Mouse (Mus musculus) stomach, embryonic 15.5 days (tissue): ENCODE results near the gene Oca2. TPM values are rescaled to one million over a fixed set of nuclear protein-coding genes. Genes with fewer than 3 reads are reported as not detected.
A peak's percentile ranks its signal among the peaks of the same experiment; 100 is the strongest.

Experiments used
- ATAC-seq: fragments of 200-750 bp; cut with Nextera tagmentation; 2 replicates; pipeline ENCODE4 v1.8.0; 2017; ENCODE audit warnings: low read depth, moderate number of reproducible peaks, moderate TSS enrichment; ENCODE audit not compliant: insufficient read depth, low FRiP score
- H3K27ac ChIP-seq: fragments of 300-500 bp; sonication (generic); 2 replicates; pipeline ENCODE4 v1.5.1; 2015; ENCODE audit warnings: mild to moderate bottlenecking, inconsistent platforms
- H3K27me3 ChIP-seq: fragments of 300-500 bp; sonication (generic); replicated peaks from 2 replicates; pipeline ENCODE4 v1.6.1; 2015; ENCODE audit warnings: inconsistent platforms
- H3K36me3 ChIP-seq: fragments of 300-500 bp; sonication (generic); 2 replicates; pipeline ENCODE4 v1.6.1; 2015; ENCODE audit warnings: inconsistent platforms
- H3K4me1 ChIP-seq: fragments of 300-500 bp; sonication (generic); 2 replicates; pipeline ENCODE4 v1.6.1; 2015; ENCODE audit warnings: inconsistent platforms
- H3K4me2 ChIP-seq: fragments of 300-500 bp; sonication (generic); 2 replicates; pipeline ENCODE4 v1.6.1; 2015; ENCODE audit warnings: mild to moderate bottlenecking, inconsistent platforms
- H3K4me3 ChIP-seq: fragments of 300-500 bp; sonication (generic); replicated peaks from 2 replicates; pipeline ENCODE4 v1.5.1; 2015; ENCODE audit warnings: inconsistent platforms
- H3K9ac ChIP-seq: fragments of 300-500 bp; sonication (generic); 2 replicates; pipeline ENCODE4 v1.6.1; 2015; ENCODE audit warnings: inconsistent platforms
- H3K9me3 ChIP-seq: fragments of 300-500 bp; sonication (generic); 2 replicates; pipeline ENCODE4 v1.6.1; 2016; ENCODE audit warnings: inconsistent platforms
- WGBS: fragments of 180-500 bp; shearing (Covaris S2); methylation state at CpG from one replicate; pipeline ENCODE4 v1.1.7; 2015; 5-methylcytosine and 5-hydroxymethylcytosine counted together
- polyA plus RNA-seq: library from polyadenylated mRNA; unstranded; fragments of >200 nt; fragmentation: Nextera tagmentation; extraction: Ambion mirVana; gene quantifications from 2 replicates; pipeline ENCODE4 v1.2.1, GENCODE M21; 2015

Oca2 gene
- polyA plus RNA-seq, 1 experiment from 2014 or later, result 0.09 TPM

DNA sequence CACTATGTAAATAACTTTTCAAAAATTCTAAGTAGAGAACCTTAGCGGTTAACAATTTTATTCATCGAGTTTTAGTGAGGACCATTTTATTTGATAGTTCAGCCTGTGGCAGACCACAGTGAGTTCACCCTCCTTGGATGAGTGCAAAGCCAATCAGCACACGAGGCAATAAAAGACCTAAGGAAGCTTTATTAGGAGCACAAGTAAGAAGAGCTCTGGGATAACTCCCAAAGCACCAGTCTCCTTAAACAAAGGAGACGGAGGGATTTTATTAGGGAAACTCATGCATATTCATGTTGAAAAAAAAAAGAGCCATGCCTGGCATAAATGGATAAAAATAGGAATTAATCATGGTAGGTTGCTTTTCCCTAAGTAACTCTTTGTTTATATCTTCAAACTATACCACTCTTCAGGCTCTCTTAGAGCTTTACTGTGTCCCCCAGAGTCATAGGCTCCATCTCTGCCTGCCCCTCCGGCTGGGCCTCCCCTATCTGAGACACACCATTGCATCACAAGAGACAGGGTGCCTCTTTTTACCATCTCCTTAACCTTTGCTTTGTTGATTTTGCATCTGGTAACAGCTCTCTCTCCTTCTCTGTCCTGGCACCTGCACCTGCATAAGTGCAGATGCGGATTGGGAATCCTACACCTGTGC, 178.7 kb downstream of the Oca2 start:
- H3K9me3 ChIP-seq, result no peaks in the 10 kb centered on the region
- H3K4me3 ChIP-seq, result no peak overlapping the region
- 67% methylated on average over 6 of the region's 6 CpGs for WGBS
- no peak overlapping the region for H3K9ac ChIP-seq
- no peak overlapping the region for H3K4me2 ChIP-seq
- no peak overlapping the region for H3K27ac ChIP-seq
- no peaks in the 10 kb centered on the region for H3K4me1 ChIP-seq
- no peaks in the 10 kb centered on the region for H3K36me3 ChIP-seq
- ATAC-seq, result no peak
- no peaks in the 10 kb centered on the region for H3K27me3 ChIP-seq

DNA sequence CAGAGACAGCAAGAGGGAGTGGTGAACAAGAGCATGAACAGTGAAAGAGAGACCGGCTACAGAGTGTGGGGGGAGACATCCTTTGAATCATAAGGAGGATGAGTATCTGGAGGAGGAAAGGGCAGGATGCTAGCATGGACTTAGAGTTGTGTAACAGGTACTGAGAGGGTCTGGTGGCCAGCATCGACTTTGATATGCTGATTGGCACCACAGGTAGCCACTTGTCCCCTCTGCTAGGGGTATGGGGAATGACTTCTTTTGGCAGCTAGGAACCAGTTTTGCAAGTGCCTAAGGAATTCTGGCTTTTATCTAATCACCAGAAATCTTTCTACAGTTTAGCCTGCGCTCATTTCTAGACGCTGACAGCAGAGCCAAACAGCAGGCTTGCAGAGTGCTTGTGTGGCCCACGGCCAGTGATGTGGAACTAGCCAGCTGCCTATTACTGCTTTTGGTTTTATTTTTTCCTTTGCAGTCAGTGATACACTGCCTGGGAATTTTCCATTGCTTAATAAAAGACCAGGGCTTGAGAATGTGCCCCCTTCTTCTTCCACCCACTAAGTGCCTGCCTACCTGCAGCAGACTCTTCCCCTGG, 179.8 kb downstream of the Oca2 start:
- Histone ChIP-seq H3K4me1 (no peaks in the 10 kb centered on the region), H3K4me2 (no peak overlapping the region), H3K27me3 (no peaks in the 10 kb centered on the region), H3K27ac (peak overlapping the region; percentile 31), H3K9me3 (no peaks in the 10 kb centered on the region), H3K4me3 (no peak overlapping the region), H3K36me3 (no peaks in the 10 kb centered on the region), H3K9ac (no peak overlapping the region)
- peak; percentile 31; the same call in 1 of the 2 replicates for ATAC-seq
- WGBS, result 18% methylated on average over 5 of the region's 5 CpGs

DNA sequence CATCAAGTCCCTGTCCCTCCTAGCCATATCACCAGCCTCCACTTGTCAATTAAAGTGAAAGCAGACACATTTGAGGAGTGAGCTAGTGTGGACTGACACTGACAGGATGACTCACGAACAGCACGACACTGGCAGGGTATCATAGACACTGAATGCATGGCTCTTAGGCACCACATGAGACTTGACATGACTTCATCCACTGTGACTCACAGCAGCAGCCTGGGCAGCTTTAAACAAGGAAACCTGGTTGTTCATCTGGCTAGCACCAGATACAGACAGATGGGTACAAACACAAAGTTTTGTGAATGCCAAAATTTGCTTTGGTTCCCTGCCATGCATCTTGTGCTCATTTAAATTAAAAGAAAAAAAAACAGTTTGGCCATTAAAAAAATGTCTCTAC, 182.4 kb downstream of the Oca2 start:
- WGBS, result 68% methylated on average over 2 of the region's 2 CpGs
- Histone ChIP-seq H3K9me3 (no peaks in the 10 kb centered on the region), H3K9ac (no peak overlapping the region), H3K4me3 (no peak overlapping the region), H3K27ac (no peak overlapping the region), H3K4me1 (no peaks in the 10 kb centered on the region), H3K4me2 (no peak overlapping the region), H3K27me3 (no peaks in the 10 kb centered on the region), H3K36me3 (no peaks in the 10 kb centered on the region)
- ATAC-seq, result no peak

GRCm38 (mm10) chr7:56423548-56423947, 184.0 kb downstream of the Oca2 start:
- Histone ChIP-seq H3K4me3 (no peak overlapping the region), H3K27ac (no peak overlapping the region), H3K36me3 (no peaks in the 10 kb centered on the region), H3K9ac (no peak overlapping the region), H3K27me3 (no peaks in the 10 kb centered on the region), H3K4me1 (no peaks in the 10 kb centered on the region), H3K9me3 (no peaks in the 10 kb centered on the region), H3K4me2 (no peak overlapping the region)
- WGBS, result 65% methylated on average over 2 of the region's 2 CpGs
- ATAC-seq, result no peak

GRCm38 (mm10) chr7:56460814-56461520, 221.4 kb downstream of the Oca2 start:
- Histone ChIP-seq H3K27ac (no peak overlapping the region), H3K4me2 (no peak overlapping the region), H3K9ac (no peak overlapping the region), H3K9me3 (no peaks in the 10 kb centered on the region), H3K27me3 (no peaks in the 10 kb centered on the region), H3K4me1 (no peaks in the 10 kb centered on the region), H3K36me3 (no peaks in the 10 kb centered on the region), H3K4me3 (no peak overlapping the region)
- ATAC-seq, result no peak
- WGBS, result 68% methylated on average over 4 of the region's 4 CpGs

GRCm38 (mm10) chr7:56498242-56498641, 258.7 kb downstream of the Oca2 start:
- H3K4me3 ChIP-seq, result no peak overlapping the region
- no peaks in the 10 kb centered on the region for H3K36me3 ChIP-seq
- no peak for ATAC-seq
- H3K4me2 ChIP-seq, result no peak overlapping the region
- H3K27me3 ChIP-seq, result no peaks in the 10 kb centered on the region
- 75% methylated on average over 2 of the region's 2 CpGs for WGBS
- no peak overlapping the region for H3K9ac ChIP-seq
- H3K9me3 ChIP-seq, result no peaks in the 10 kb centered on the region
- H3K27ac ChIP-seq, result no peak overlapping the region
- no peaks in the 10 kb centered on the region for H3K4me1 ChIP-seq

GRCm38 (mm10) chr7:56499319-56499718, 259.8 kb downstream of the Oca2 start:
- H3K27ac ChIP-seq, result no peak overlapping the region
- H3K9ac ChIP-seq, result no peak overlapping the region
- H3K4me3 ChIP-seq, result no peak overlapping the region
- no peaks in the 10 kb centered on the region for H3K36me3 ChIP-seq
- no peaks in the 10 kb centered on the region for H3K4me1 ChIP-seq
- no peak overlapping the region for H3K4me2 ChIP-seq
- H3K27me3 ChIP-seq, result no peaks in the 10 kb centered on the region
- ATAC-seq, result no peak
- WGBS, result 55% methylated on average over 2 of the region's 2 CpGs
- H3K9me3 ChIP-seq, result no peaks in the 10 kb centered on the region

GRCm38 (mm10) chr7:56499767-56500166, 260.2 kb downstream of the Oca2 start:
- Histone ChIP-seq H3K27me3 (no peaks in the 10 kb centered on the region), H3K4me1 (no peaks in the 10 kb centered on the region), H3K9ac (no peak overlapping the region), H3K4me3 (no peak overlapping the region), H3K9me3 (no peaks in the 10 kb centered on the region), H3K4me2 (no peak overlapping the region), H3K27ac (no peak overlapping the region), H3K36me3 (no peaks in the 10 kb centered on the region)
- WGBS, result 45% methylated on average over 1 of the region's 1 CpGs
- ATAC-seq, result no peak

DNA sequence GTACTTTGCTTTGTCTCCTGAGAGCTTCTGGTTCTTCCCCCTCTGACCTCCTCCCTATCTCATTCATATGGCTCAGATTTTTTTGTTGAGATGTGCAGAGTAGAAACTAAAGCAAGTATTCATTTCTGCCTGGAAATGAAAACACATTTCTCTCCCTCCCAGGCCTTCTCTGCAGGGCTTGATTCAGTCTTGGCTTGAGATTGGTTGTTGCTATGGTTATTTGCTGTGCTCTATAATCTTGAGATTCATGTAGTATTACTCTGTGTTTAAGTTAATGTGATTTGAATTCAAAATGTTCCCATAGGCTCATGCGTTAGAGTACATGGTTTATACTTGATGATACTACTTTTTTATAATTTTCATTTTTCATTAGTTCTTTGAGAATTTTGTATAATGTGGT, 260.9 kb downstream of the Oca2 start:
- Histone ChIP-seq H3K27ac (no peak overlapping the region), H3K4me3 (no peak overlapping the region), H3K36me3 (no peaks in the 10 kb centered on the region), H3K9me3 (no peaks in the 10 kb centered on the region), H3K4me1 (no peaks in the 10 kb centered on the region), H3K4me2 (no peak overlapping the region), H3K27me3 (no peaks in the 10 kb centered on the region), H3K9ac (no peak overlapping the region)
- WGBS, result 89% methylated on average over 1 of the region's 1 CpGs
- ATAC-seq, result no peak

DNA sequence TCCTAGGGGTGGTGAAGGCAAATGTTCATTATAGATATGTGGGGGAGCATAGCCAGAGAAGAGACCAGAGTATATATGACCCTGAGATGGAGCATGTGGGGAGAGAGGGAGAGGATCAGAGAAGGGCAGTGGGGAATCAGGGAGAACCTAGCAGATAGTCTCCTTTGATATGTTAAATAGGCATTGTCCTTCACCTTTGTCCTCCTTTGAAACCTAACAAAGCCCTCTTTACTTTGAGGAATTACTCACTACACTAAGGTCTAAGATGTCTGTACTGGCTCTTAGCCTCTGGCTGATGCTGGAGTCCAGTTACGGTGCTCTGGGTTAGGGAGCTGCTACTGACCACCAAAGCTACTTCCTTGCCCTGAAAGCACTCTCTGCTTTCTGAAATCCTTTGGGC, 279.0 kb downstream of the Oca2 start:
- Histone ChIP-seq H3K4me3 (no peak overlapping the region), H3K4me2 (no peak overlapping the region), H3K4me1 (no peaks in the 10 kb centered on the region), H3K36me3 (no peaks in the 10 kb centered on the region), H3K9ac (no peak overlapping the region), H3K27me3 (no peaks in the 10 kb centered on the region), H3K27ac (no peak overlapping the region), H3K9me3 (no peaks in the 10 kb centered on the region)
- no peak for ATAC-seq
- WGBS, result 53% methylated on average over 1 of the region's 1 CpGs

DNA sequence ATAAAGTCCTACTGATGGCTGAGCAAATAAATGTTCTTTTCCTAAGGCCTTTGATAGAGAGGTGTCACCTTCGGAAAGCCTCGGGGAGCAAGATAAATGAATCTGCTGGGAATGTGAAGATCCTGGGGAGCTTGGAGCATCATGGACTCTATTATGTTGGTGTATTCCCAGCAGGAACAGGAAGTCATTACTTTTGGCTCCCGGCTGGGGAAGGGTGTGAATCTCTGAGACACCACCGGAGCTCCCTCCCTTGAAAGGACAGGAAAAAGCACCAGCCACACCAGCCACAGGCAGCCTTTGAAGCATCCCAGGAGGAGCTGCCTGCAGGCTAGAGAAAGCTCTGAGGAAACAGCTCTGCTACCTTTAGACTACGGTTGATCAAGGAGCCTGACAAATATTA, 280.2 kb downstream of the Oca2 start:
- 5% methylated on average over 5 of the region's 5 CpGs for whole genome bisulfite sequencing
- no peak overlapping the region for H3K4me3 ChIP-seq

DNA sequence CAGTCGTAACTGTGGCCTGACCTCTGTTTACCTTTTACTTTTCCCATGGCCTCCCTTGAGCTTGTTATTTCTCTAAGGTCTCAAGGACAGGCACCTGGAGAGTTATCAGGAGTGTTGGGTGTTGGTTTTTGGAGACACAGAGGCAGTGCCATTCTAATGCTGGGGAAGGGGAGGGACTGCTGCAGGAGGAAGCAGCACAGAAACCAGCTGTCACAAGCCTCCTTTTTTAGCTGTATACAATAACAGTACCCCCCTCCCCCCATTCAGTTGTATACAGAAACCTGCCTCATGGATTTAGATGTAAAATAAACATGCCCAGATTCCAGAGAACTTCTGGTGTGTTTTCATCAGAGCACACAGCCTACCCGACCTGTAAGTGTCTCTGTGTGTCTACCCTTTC, 295.3 kb downstream of the Oca2 start:
- no peak overlapping the region for H3K27ac ChIP-seq
- no peak; the same call in 1 of the 2 replicates for ATAC-seq
- no peak overlapping the region for H3K4me3 ChIP-seq
- no peak overlapping the region for H3K4me2 ChIP-seq
- H3K4me1 ChIP-seq, result no peaks in the 10 kb centered on the region
- no peaks in the 10 kb centered on the region for H3K9me3 ChIP-seq
- H3K27me3 ChIP-seq, result no peaks in the 10 kb centered on the region
- WGBS, result 24% methylated on average over 2 of the region's 2 CpGs
- no peak overlapping the region for H3K9ac ChIP-seq
- no peaks in the 10 kb centered on the region for H3K36me3 ChIP-seq

More for the DNA sequence above, 280.2 kb downstream of the Oca2 start:
- 0 out of 2 replicates have a peak, but pooled peaks have one; percentile 10 for ATAC-seq
- H3K36me3 ChIP-seq, result no peaks in the 10 kb centered on the region
- no peak overlapping the region for H3K27ac ChIP-seq
- no peaks in the 10 kb centered on the region for H3K4me1 ChIP-seq
- no peak overlapping the region for H3K9ac ChIP-seq
- no peaks in the 10 kb centered on the region for H3K9me3 ChIP-seq
- no peak overlapping the region for H3K4me2 ChIP-seq
- H3K27me3 ChIP-seq, result no peaks in the 10 kb centered on the region
